ENCODE assay signal across 24 mouse cellular contexts in the genomic region with DNA sequence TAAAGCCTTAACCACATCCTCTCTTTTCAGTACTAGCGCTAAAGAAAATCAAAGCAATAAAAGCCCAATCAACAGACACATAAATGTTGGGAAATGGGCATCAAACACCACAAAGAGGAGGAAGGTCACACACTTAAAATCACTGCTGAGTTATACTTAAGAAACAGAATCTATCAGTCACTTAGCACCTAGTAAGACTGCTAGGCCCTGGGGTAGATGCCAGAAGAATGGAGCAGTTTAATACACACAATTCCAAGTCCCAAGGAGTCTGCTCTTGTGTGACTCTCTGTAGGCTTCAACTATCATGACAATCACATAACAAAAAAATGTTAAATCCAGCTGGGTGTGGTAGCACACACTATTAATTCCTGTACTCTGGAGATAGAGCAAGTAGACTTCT.
DNase-seq lines count a peak whose midpoint lies in the region; ATAC-seq and TF ChIP-seq lines count a peak whose summit lies in the region.
"Had no signal": no experiment of that assay in that cellular context is flagged by ENCODE, and none has a peak within 500 bp of the region (broad histone marks: within the 10 kb centered on the region; RNA-seq: fewer than 3 reads in every experiment).

No protein-coding gene starts in this region.

- H3K4me3 ChIP-seq in intestine, embryonic 14.5 days (ENCODE audit: low read depth, low read length), result no peak overlapping the region
- no peak overlapping the region for H3K4me3 ChIP-seq in intestine, postnatal 0 days (ENCODE audit: low read depth, low read length)
- no peak overlapping the region for H3K4me3 ChIP-seq in lung, embryonic 15.5 days
- H3K4me3 ChIP-seq in lung, postnatal 0 days (ENCODE audit: low read depth, low read length), result no peak overlapping the region
- H3K4me3 ChIP-seq: embryonic facial prominence, embryonic 10.5 days; embryonic facial prominence, embryonic 12.5 days; forebrain, embryonic 13.5 days; forebrain, embryonic 15.5 days had no signal

- WGBS in intestine, embryonic 14.5 days, result 91% methylated on average over 1 of the region's 1 CpGs
- WGBS in intestine, postnatal 0 days, result 88% methylated on average over 1 of the region's 1 CpGs
- 75% methylated on average over 1 of the region's 1 CpGs for WGBS in lung, embryonic 15.5 days
- 71% methylated on average over 1 of the region's 1 CpGs for WGBS in lung, postnatal 0 days

- no peak for TF ChIP-seq CTCF in intestine, postnatal 0 days (IDR thresholded peaks at IDR 0.05; ENCODE audit: low read depth)
- TF ChIP-seq CTCF in lung, postnatal 0 days (IDR thresholded peaks at IDR 0.05), result no peak

- no peak overlapping the region for H3K27ac ChIP-seq in intestine, embryonic 14.5 days (ENCODE audit: low read depth)
- no peak overlapping the region for H3K27ac ChIP-seq in intestine, postnatal 0 days (ENCODE audit: low read depth, low read length)
- no peak overlapping the region for H3K27ac ChIP-seq in lung, embryonic 15.5 days
- no peak overlapping the region for H3K27ac ChIP-seq in lung, postnatal 0 days (ENCODE audit: low read length)
- H3K27ac ChIP-seq: embryonic facial prominence, embryonic 10.5 days; embryonic facial prominence, embryonic 12.5 days; forebrain, embryonic 13.5 days; forebrain, embryonic 15.5 days had no signal

- H3K4me2 ChIP-seq in intestine, embryonic 14.5 days (ENCODE audit: low read length), result no peak overlapping the region
- no peak overlapping the region for H3K4me2 ChIP-seq in intestine, postnatal 0 days (replicated peaks; ENCODE audit: low read depth)
- no peak overlapping the region for H3K4me2 ChIP-seq in lung, embryonic 15.5 days
- no peak overlapping the region for H3K4me2 ChIP-seq in lung, postnatal 0 days (replicated peaks; ENCODE audit: low read depth, low read length)
- H3K4me2 ChIP-seq: embryonic facial prominence, embryonic 12.5 days; forebrain, embryonic 13.5 days; forebrain, embryonic 15.5 days had no signal

- H3K36me3 ChIP-seq in intestine, embryonic 14.5 days (ENCODE audit: control insufficient read depth, insufficient read depth, low read length), result peaks cover 5% of the 10 kb centered on the region; the same call in 1 of the 2 replicates
- no peaks in the 10 kb centered on the region for H3K36me3 ChIP-seq in intestine, postnatal 0 days (ENCODE audit: control insufficient read depth, insufficient read depth)
- H3K36me3 ChIP-seq in lung, embryonic 15.5 days, result no peaks in the 10 kb centered on the region
- no peaks in the 10 kb centered on the region for H3K36me3 ChIP-seq in lung, postnatal 0 days (ENCODE audit: insufficient read depth, low read length)
- H3K36me3 ChIP-seq: embryonic facial prominence, embryonic 10.5 days; embryonic facial prominence, embryonic 12.5 days; forebrain, embryonic 15.5 days; G1E had no signal

- H3K9me3 ChIP-seq in intestine, embryonic 14.5 days (ENCODE audit: control insufficient read depth, low read length), result no peaks in the 10 kb centered on the region
- H3K9me3 ChIP-seq in intestine, postnatal 0 days (ENCODE audit: control insufficient read depth), result no peaks in the 10 kb centered on the region
- no peaks in the 10 kb centered on the region for H3K9me3 ChIP-seq in lung, embryonic 15.5 days
- H3K9me3 ChIP-seq in lung, postnatal 0 days (ENCODE audit: low read length), result no peaks in the 10 kb centered on the region
- H3K9me3 ChIP-seq: embryonic facial prominence, embryonic 10.5 days; embryonic facial prominence, embryonic 12.5 days; forebrain, embryonic 13.5 days; forebrain, embryonic 15.5 days; G1E had no signal

- H3K4me1 ChIP-seq in intestine, embryonic 14.5 days (replicated peaks; ENCODE audit: control insufficient read depth, insufficient read depth, low read length), result no peaks in the 10 kb centered on the region
- no peaks in the 10 kb centered on the region for H3K4me1 ChIP-seq in intestine, postnatal 0 days (replicated peaks; ENCODE audit: control insufficient read depth, insufficient read depth, low read length)
- 0 out of 2 replicates have a peak, but pooled peaks cover 6% of the 10 kb centered on the region for H3K4me1 ChIP-seq in lung, embryonic 15.5 days
- H3K4me1 ChIP-seq in lung, postnatal 0 days (ENCODE audit: insufficient read depth, low read depth, low read length), result 0 out of 2 replicates have a peak, but pooled peaks cover 5% of the 10 kb centered on the region
- H3K4me1 ChIP-seq: embryonic facial prominence, embryonic 12.5 days; forebrain, embryonic 15.5 days had no signal

- peak; percentile 35 for DNase-seq in intestine, embryonic 14.5 days (ENCODE audit: low spot score)
- DNase-seq in lung, postnatal 14 days, result no peak
- DNase-seq in lung, postnatal 0 days (ENCODE audit: low spot score), result peak; percentile 65
- no peak for DNase-seq in lung, postnatal 25 days (ENCODE audit: low spot score)
- DNase-seq: adrenal gland, adult 8-10 months; adrenal gland, postnatal 14 days; adrenal gland, postnatal 36 days; B cell, adult 2 months; cerebellum, adult 11-12 months; cerebellum, adult 2 months; cerebellum, adult 9-10 months; cerebellum, postnatal 10 days; cerebellum, postnatal 25 days had no signal

- no peaks in the 10 kb centered on the region for H3K27me3 ChIP-seq in intestine, embryonic 14.5 days (replicated peaks; ENCODE audit: control insufficient read depth, insufficient read depth, low read length)
- no peaks in the 10 kb centered on the region for H3K27me3 ChIP-seq in intestine, postnatal 0 days (replicated peaks; ENCODE audit: control insufficient read depth, insufficient read depth, low read length)
- no peaks in the 10 kb centered on the region for H3K27me3 ChIP-seq in lung, embryonic 15.5 days
- H3K27me3 ChIP-seq in lung, postnatal 0 days (replicated peaks; ENCODE audit: insufficient read depth, low read length), result no peaks in the 10 kb centered on the region
- H3K27me3 ChIP-seq: CH12.LX; embryonic facial prominence, embryonic 12.5 days; forebrain, embryonic 13.5 days; forebrain, embryonic 15.5 days; Patski had no signal

- no peak for ATAC-seq in intestine, embryonic 14.5 days (replicated peaks; ENCODE audit: low FRiP score, low TSS enrichment, low read depth)
- ATAC-seq in intestine, postnatal 0 days, result no peak
- ATAC-seq in lung, embryonic 15.5 days (ENCODE audit: borderline replicate concordance, extremely low read depth, low FRiP score, low TSS enrichment), result peak; percentile 72; the same call in 1 of the 2 replicates
- peak; percentile 34; the same call in 1 of the 2 replicates for ATAC-seq in lung, postnatal 0 days
- ATAC-seq: activated CD4-positive, CD25-positive, alpha-beta regulatory T cell, adult 4 months; CD4-positive, CD25-positive, alpha-beta regulatory T cell, adult 4 months; forebrain, embryonic 13.5 days; forebrain, embryonic 15.5 days; Patski had no signal

- no peak overlapping the region for H3K9ac ChIP-seq in intestine, embryonic 14.5 days (ENCODE audit: low read length)
- H3K9ac ChIP-seq in intestine, postnatal 0 days (ENCODE audit: low read depth, low read length), result no peak overlapping the region
- H3K9ac ChIP-seq in lung, embryonic 15.5 days, result no peak overlapping the region
- no peak overlapping the region for H3K9ac ChIP-seq in lung, postnatal 0 days (replicated peaks; ENCODE audit: low read depth)
- H3K9ac ChIP-seq: embryonic facial prominence, embryonic 12.5 days; forebrain, embryonic 13.5 days; forebrain, embryonic 15.5 days had no signal

- 0 out of 2 replicates have a peak, but pooled peaks have one; percentile 20 for TF ChIP-seq EP300 in lung, postnatal 0 days (IDR thresholded peaks at IDR 0.05)

Comparison
In these comparisons a context has a peak if more than half of its experiments do, and no peak if none do; other contexts are left out.
1. DNase-seq: peak in intestine, embryonic 14.5 days (single experiment) and lung, postnatal 0 days (single experiment); none in lung, postnatal 14 days (single experiment) and lung, postnatal 25 days (single experiment).
2. ATAC-seq: peak in lung, embryonic 15.5 days (single experiment) and lung, postnatal 0 days (single experiment); none in intestine, embryonic 14.5 days (single experiment) and intestine, postnatal 0 days (single experiment).